ENCODE assay signal across 11 mouse cellular contexts in the genomic region with DNA sequence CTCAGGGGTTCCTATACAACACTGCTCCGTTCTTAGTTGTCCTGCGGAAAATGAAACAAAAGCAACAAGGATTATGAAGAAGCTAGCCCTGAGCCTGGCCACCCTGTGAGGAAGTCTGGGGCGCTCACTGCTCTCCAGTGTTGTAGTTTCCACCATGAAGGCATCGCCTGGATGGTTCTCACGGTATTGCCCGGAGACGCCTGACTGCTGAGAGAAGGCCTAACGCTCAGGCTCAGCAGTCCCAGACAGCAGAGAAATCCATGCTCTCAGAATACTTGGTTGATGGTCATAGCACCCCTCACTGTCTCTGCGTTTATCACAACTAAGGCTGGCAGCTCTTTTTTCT. TPM values are rescaled to one million over a fixed set of nuclear protein-coding genes. Genes with fewer than 3 reads are reported as not detected.
DNase-seq lines count a peak whose midpoint lies in the region; ATAC-seq and TF ChIP-seq lines count a peak whose summit lies in the region.
"Had no signal": no experiment of that assay in that cellular context is flagged by ENCODE, and none has a peak within 500 bp of the region (broad histone marks: within the 10 kb centered on the region; RNA-seq: fewer than 3 reads in every experiment).

No protein-coding gene starts in this region.

- peak overlapping the region; percentile 19; the same call in 1 of the 2 replicates for H3K9ac ChIP-seq in heart, adult 2 months (ENCODE audit: low read depth, low read length)
- H3K9ac ChIP-seq in midbrain, embryonic 11.5 days (ENCODE audit: low read length) = peak overlapping the region; percentile 39; the same call in 1 of the 2 replicates
- no peak overlapping the region for H3K9ac ChIP-seq in midbrain, postnatal 0 days (replicated peaks; ENCODE audit: low read length, poor library complexity, severe bottlenecking)
- H3K9ac ChIP-seq in forebrain, embryonic 15.5 days (replicated peaks) = no peak overlapping the region
- H3K9ac ChIP-seq in neural tube, embryonic 13.5 days = peak overlapping the region; percentile 45; the same call in 1 of the 2 replicates

- H3K4me3 ChIP-seq in heart, adult 2 months = no peak overlapping the region
- no peak overlapping the region for H3K4me3 ChIP-seq in midbrain, embryonic 11.5 days (ENCODE audit: low read depth, low read length)
- H3K4me3 ChIP-seq in midbrain, postnatal 0 days (ENCODE audit: low read depth, low read length) = no peak overlapping the region
- H3K4me3 ChIP-seq in forebrain, embryonic 15.5 days = no peak overlapping the region
- H3K4me3 ChIP-seq in neural tube, embryonic 13.5 days = no peak overlapping the region
- H3K4me3 ChIP-seq: erythroblast, embryonic 14.5 days had no signal

- TF ChIP-seq CTCF in heart, adult 2 months (IDR thresholded peaks at IDR 0.05) = no peak
- TF ChIP-seq CTCF in midbrain, postnatal 0 days (IDR thresholded peaks at IDR 0.05) = no peak

- no peak overlapping the region; the same call in 1 of the 2 replicates for H3K27ac ChIP-seq in heart, adult 2 months
- no peak overlapping the region for H3K27ac ChIP-seq in midbrain, embryonic 11.5 days (ENCODE audit: low read depth, low read length)
- no peak overlapping the region for H3K27ac ChIP-seq in midbrain, postnatal 0 days (ENCODE audit: low read depth, low read length)
- H3K27ac ChIP-seq in forebrain, embryonic 15.5 days (replicated peaks) = peak overlapping the region; percentile 19
- H3K27ac ChIP-seq in neural tube, embryonic 13.5 days (replicated peaks) = peak overlapping the region; percentile 33

- no peak for TF ChIP-seq EP300 in heart, adult 2 months (IDR thresholded peaks at IDR 0.05; ENCODE audit: insufficient read depth, low read depth, low read length)

- 46% methylated on average over 9 of the region's 9 CpGs for WGBS in heart, adult 2 months
- 32% methylated on average over 9 of the region's 9 CpGs for WGBS in midbrain, embryonic 11.5 days
- WGBS in midbrain, postnatal 0 days = 23% methylated on average over 9 of the region's 9 CpGs
- WGBS in forebrain, embryonic 15.5 days = 15% methylated on average over 9 of the region's 9 CpGs
- WGBS in neural tube, embryonic 13.5 days = 43% methylated on average over 9 of the region's 9 CpGs

- peak overlapping the region; percentile 23; the same call in 1 of the 2 replicates for H3K4me2 ChIP-seq in midbrain, embryonic 11.5 days
- H3K4me2 ChIP-seq in midbrain, postnatal 0 days (ENCODE audit: low read depth, low read length, poor library complexity, severe bottlenecking) = no peak overlapping the region
- no peak overlapping the region for H3K4me2 ChIP-seq in forebrain, embryonic 15.5 days (replicated peaks)
- no peak overlapping the region for H3K4me2 ChIP-seq in neural tube, embryonic 13.5 days

- H3K36me3 ChIP-seq in heart, adult 2 months (ENCODE audit: control insufficient read depth, insufficient read depth, low read length) = no peaks in the 10 kb centered on the region
- no peaks in the 10 kb centered on the region for H3K36me3 ChIP-seq in midbrain, embryonic 11.5 days (ENCODE audit: control insufficient read depth, insufficient read depth, low read length)
- H3K36me3 ChIP-seq in midbrain, postnatal 0 days (ENCODE audit: insufficient read depth, low read length) = no peaks in the 10 kb centered on the region
- no peaks in the 10 kb centered on the region for H3K36me3 ChIP-seq in forebrain, embryonic 15.5 days
- no peaks in the 10 kb centered on the region for H3K36me3 ChIP-seq in neural tube, embryonic 13.5 days

- no peak for TF ChIP-seq POLR2A in heart, adult 2 months (IDR thresholded peaks at IDR 0.05; ENCODE audit: insufficient read depth, low read depth, low read length)

- intact Hi-C loops in heart, adult 2 months (cut with DNase I) = no loop called here

- peaks cover 2% of the 10 kb centered on the region for H3K4me1 ChIP-seq in heart, adult 2 months (ENCODE audit: control insufficient read depth, insufficient read depth, low read length)
- peaks cover 6% of the 10 kb centered on the region; the same call in 1 of the 2 replicates for H3K4me1 ChIP-seq in midbrain, embryonic 11.5 days (ENCODE audit: control insufficient read depth, insufficient read depth, low read length)
- no peaks in the 10 kb centered on the region for H3K4me1 ChIP-seq in midbrain, postnatal 0 days (ENCODE audit: insufficient read depth, low read length)
- peaks cover 10% of the 10 kb centered on the region for H3K4me1 ChIP-seq in forebrain, embryonic 15.5 days
- H3K4me1 ChIP-seq in neural tube, embryonic 13.5 days (replicated peaks) = peaks cover 7% of the 10 kb centered on the region

- no peak for DNase-seq in heart, adult 2 months
- no peak for DNase-seq in heart, postnatal 4 days
- DNase-seq in midbrain, embryonic 11.5 days (ENCODE audit: low spot score, missing footprints) = no peak
- DNase-seq in midbrain, postnatal 0 days (ENCODE audit: low spot score) = no peak
- no peak for DNase-seq in left cerebral cortex, adult 11 months (ENCODE audit: low spot score)
- no peak for DNase-seq in layer of hippocampus, postnatal 14 days (ENCODE audit: low spot score in 2 of 2)
- DNase-seq: kidney, postnatal 36 days had no signal

- peak; percentile 42; the same call in 1 of the 2 replicates for ATAC-seq in midbrain, embryonic 11.5 days (ENCODE audit: low FRiP score)
- no peak for ATAC-seq in midbrain, postnatal 0 days (ENCODE audit: low FRiP score)
- ATAC-seq in forebrain, embryonic 15.5 days (replicated peaks) = peak; percentile 63; the same call in 1 of the 2 replicates
- ATAC-seq in neural tube, embryonic 13.5 days (ENCODE audit: low read depth) = no peak
- ATAC-seq: lung, postnatal 0 days had no signal

- no peaks in the 10 kb centered on the region for H3K79me2 ChIP-seq in heart, adult 2 months (replicated peaks; ENCODE audit: control insufficient read depth, insufficient read depth, low read length)

- H3K27me3 ChIP-seq in heart, adult 2 months (ENCODE audit: control insufficient read depth, insufficient read depth, low read length) = no peaks in the 10 kb centered on the region
- H3K27me3 ChIP-seq in midbrain, embryonic 11.5 days (ENCODE audit: control insufficient read depth, insufficient read depth, low read length) = no peaks in the 10 kb centered on the region
- H3K27me3 ChIP-seq in midbrain, postnatal 0 days (ENCODE audit: insufficient read depth, low read length) = no peaks in the 10 kb centered on the region
- H3K27me3 ChIP-seq in forebrain, embryonic 15.5 days = no peaks in the 10 kb centered on the region
- no peaks in the 10 kb centered on the region for H3K27me3 ChIP-seq in neural tube, embryonic 13.5 days

- H3K9me3 ChIP-seq in midbrain, embryonic 11.5 days (ENCODE audit: control insufficient read depth, low read length) = no peaks in the 10 kb centered on the region
- no peaks in the 10 kb centered on the region for H3K9me3 ChIP-seq in midbrain, postnatal 0 days (ENCODE audit: low read length)
- H3K9me3 ChIP-seq in forebrain, embryonic 15.5 days = no peaks in the 10 kb centered on the region
- no peaks in the 10 kb centered on the region for H3K9me3 ChIP-seq in neural tube, embryonic 13.5 days

RNA-seq across cellular contexts. Expression of a gene that starts 20.0 kb away (rescaled TPM):
- 10 to 100 TPM; 18.5 to 20.5 TPM for total RNA-seq in heart, adult 2 months (2021)
- polyA plus RNA-seq in heart, adult 2 months (2012; rRNA removed) = 2.5 and 5.9 TPM in 2 replicates
- total RNA-seq in heart, postnatal 4 days (2021) = 10 to 100 TPM; 12.3 to 12.5 TPM
- 15.8 and 17.0 TPM in 2 replicates for polyA plus RNA-seq in midbrain, embryonic 11.5 days (2014; fragmentation: Nextera tagmentation; extraction: Ambion mirVana)
- total RNA-seq in midbrain, postnatal 0 days (2014; rRNA removed) = 5.4 and 7.8 TPM in 2 replicates
- 1.1 and 1.5 TPM in 2 replicates for polyA plus RNA-seq in midbrain, postnatal 0 days (2015; fragmentation: Nextera tagmentation; extraction: Ambion mirVana)
- polyA plus RNA-seq in forebrain, embryonic 15.5 days (2015; fragmentation: Nextera tagmentation; extraction: Ambion mirVana) = 7.4 and 8.1 TPM in 2 replicates
- 9.7 and 11.1 TPM in 2 replicates for polyA plus RNA-seq in neural tube, embryonic 13.5 days (2015; fragmentation: Nextera tagmentation; extraction: Ambion mirVana)
- total RNA-seq in layer of hippocampus, postnatal 14 days (2021) = 10 to 100 TPM; 29.8 to 33.0 TPM

Comparison
In these comparisons a context has a peak if more than half of its experiments do, and no peak if none do; other contexts are left out.
1. H3K9ac ChIP-seq: peak in heart, adult 2 months (single experiment), midbrain, embryonic 11.5 days (single experiment) and neural tube, embryonic 13.5 days (single experiment); none in midbrain, postnatal 0 days (single experiment) and forebrain, embryonic 15.5 days (single experiment).
2. ATAC-seq: peak in midbrain, embryonic 11.5 days (single experiment) and forebrain, embryonic 15.5 days (single experiment); none in midbrain, postnatal 0 days (single experiment) and neural tube, embryonic 13.5 days (single experiment).
3. H3K27ac ChIP-seq: peak in forebrain, embryonic 15.5 days (single experiment) and neural tube, embryonic 13.5 days (single experiment); none in heart, adult 2 months (single experiment), midbrain, embryonic 11.5 days (single experiment) and midbrain, postnatal 0 days (single experiment).